Mouse (Mus musculus) G1E (cell line): ENCODE data around the gene Dennd1a. TPM values are rescaled to one million over a fixed set of nuclear protein-coding genes. Genes with fewer than 3 reads are reported as not detected.

Source experiments
- ATAC-seq: 2 replicates; pipeline ENCODE4 v1.8.0; 2016; ENCODE audit warnings: mild to moderate bottlenecking; ENCODE audit not compliant: insufficient number of reproducible peaks, poor library complexity, low FRiP score, severe bottlenecking; ENCODE audit errors: extremely low read depth
- DNase-seq: peaks from one replicate; pipeline ENCODE4 v3.0.0; 2012; ENCODE audit warnings: low spot score
- H3K27me3 ChIP-seq: 2 replicates; pipeline ENCODE4 v1.6.1; 2012; ENCODE audit warnings: mild to moderate bottlenecking, low read length, inconsistent platforms; ENCODE audit not compliant: insufficient read depth
- H3K36me3 ChIP-seq: replicated peaks from 2 replicates; pipeline ENCODE3; 2012; ENCODE audit warnings: mild to moderate bottlenecking, inconsistent platforms
- H3K4me1 ChIP-seq: 2 replicates; pipeline ENCODE4 v1.6.1; 2012; ENCODE audit warnings: low read depth, low read length, inconsistent platforms, mixed read lengths; ENCODE audit not compliant: insufficient read depth
- H3K4me3 ChIP-seq: 2 replicates; pipeline ENCODE4 v1.5.1; 2012; ENCODE audit warnings: low read depth, mild to moderate bottlenecking, inconsistent platforms, low read length, moderate library complexity, mixed read lengths
- H3K9me3 ChIP-seq: replicated peaks from 2 replicates; pipeline ENCODE4 v1.6.1; 2012; ENCODE audit warnings: inconsistent platforms
- CTCF ChIP-seq: IDR thresholded peaks from 2 replicates; pipeline ENCODE4 v1.5.1; 2012; ENCODE audit warnings: low read depth, low read length, inconsistent platforms, mixed read lengths
- GATA1 ChIP-seq: IDR thresholded peaks from 2 replicates; pipeline ENCODE4 v1.6.1; 2012; ENCODE audit warnings: borderline replicate concordance, low read length, inconsistent platforms, mixed read lengths
- GATA2 ChIP-seq: IDR thresholded peaks from 2 replicates; pipeline ENCODE4 v1.6.1; 2012; ENCODE audit warnings: low read depth, low read length, inconsistent platforms, borderline replicate concordance
- POLR2AphosphoS5 ChIP-seq: IDR thresholded peaks from 2 replicates; pipeline ENCODE4 v1.6.1; 2012; ENCODE audit warnings: low read depth, low read length, inconsistent platforms; ENCODE audit not compliant: insufficient replicate concordance
- TAL1 ChIP-seq: conservative IDR thresholded peaks from 2 replicates; pipeline ENCODE4 v1.6.1; 2012; ENCODE audit warnings: low read depth, low read length, inconsistent platforms, mixed read lengths
- polyA plus RNA-seq: library from polyadenylated mRNA; stranded (reverse); fragments of >175 nt; gene quantifications from 2 replicates; pipeline ENCODE4 v1.2.3, GENCODE M21; 2012
- total RNA-seq, 2 experiments: library from RNA; stranded (forward) in 1 of 2; stranded (reverse) in 1 of 2; fragments of 200-1000 nt in 1 of 2; fragments of >200 nt in 1 of 2; fragmentation: Nextera tagmentation in 1 of 2; gene quantifications; 2 replicates each; pipeline ENCODE4 v1.2.3; 2014 to 2017

The Dennd1a gene
- total and polyA plus RNA-seq, 3 experiments = 25.5 to 78.7 (median 71.0) TPM

DNA sequence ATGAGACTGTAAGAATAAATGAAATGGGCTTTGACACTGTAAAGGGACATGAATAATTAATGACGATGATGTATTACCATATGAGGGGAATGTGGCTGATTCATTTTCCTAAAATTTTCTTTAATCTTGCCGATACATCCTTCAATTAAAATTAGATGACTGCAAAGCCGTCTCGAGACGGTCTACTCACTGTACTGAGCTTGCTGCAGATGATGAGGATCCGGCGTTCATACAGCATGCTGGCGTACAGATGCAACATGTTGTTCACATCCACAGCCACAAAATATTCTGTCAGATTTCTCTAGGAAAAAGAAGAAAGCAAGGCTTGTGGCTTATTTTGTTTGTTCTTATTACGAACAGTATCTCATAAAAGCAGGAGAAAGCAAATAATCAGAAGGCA lies 266.0 kb downstream of the Dennd1a start:
- peaks cover 20% of the 10 kb centered on the region for H3K4me1 ChIP-seq
- H3K36me3 ChIP-seq = peaks cover 32% of the 10 kb centered on the region
- no peaks in the 10 kb centered on the region for H3K27me3 ChIP-seq
- TF ChIP-seq GATA1 (no peak), TAL1 (no peak), POLR2AphosphoS5 (no peak), CTCF (no peak)
- H3K9me3 ChIP-seq = no peaks in the 10 kb centered on the region
- DNase-seq (no peak), ATAC-seq (no peak)
- H3K4me3 ChIP-seq = no peak overlapping the region

DNA sequence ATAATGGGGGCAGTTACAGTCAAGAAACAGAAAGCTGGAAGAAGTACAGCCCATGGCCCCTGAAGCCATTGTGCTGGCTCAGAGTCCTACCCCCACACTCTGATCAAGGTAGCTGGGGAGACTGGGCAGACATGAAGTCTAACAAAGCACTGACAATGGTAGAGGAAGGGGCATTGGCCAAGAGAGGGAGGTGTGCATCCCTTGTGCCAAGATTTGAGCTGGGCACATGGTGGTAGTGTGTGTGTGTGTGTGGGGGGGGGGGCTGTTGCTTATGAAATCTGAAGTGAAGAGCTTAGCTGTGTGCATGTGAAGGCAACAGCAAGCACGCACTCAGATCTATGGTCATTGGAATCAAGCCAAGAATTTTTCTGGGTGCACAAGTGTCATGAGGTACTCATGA lies 272.5 kb downstream of the Dennd1a start:
- no peak for TF ChIP-seq POLR2AphosphoS5
- no peak for TF ChIP-seq GATA2
- TF ChIP-seq CTCF = no peak
- TF ChIP-seq TAL1 = no peak
- TF ChIP-seq GATA1 = no peak
- DNase-seq (no peak), ATAC-seq (no peak)

DNA sequence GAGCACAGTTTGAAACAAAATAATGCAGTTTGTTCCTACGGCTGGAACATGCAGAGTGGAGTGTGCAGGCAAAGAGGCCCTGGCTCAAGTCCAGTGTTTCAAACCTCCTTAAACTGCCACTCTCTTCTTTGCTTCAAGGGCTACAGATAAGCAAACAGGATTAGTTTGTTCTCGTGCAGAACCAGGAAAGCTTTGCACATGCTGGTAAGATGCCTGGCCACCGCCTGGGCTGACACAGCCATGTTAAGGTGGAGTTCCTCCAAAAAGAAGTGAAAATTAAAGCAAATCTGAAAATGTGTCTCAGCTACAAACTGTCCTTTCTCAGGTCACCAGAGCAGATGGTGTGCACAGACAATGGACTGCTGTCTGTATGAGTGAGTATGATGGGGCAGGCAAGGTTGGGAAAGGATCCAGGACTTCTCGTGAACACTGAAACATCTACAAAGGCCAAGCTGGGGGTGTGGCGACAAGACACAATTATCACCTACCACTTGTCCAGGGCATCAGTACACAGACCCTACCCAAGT lies 273.3 kb downstream of the Dennd1a start:
- ATAC-seq (no peak), DNase-seq (no peak)
- H3K4me3 ChIP-seq = no peak overlapping the region
- no peaks in the 10 kb centered on the region for H3K9me3 ChIP-seq
- peaks cover 4% of the 10 kb centered on the region; the same call in 1 of the 2 replicates for H3K4me1 ChIP-seq
- peaks cover 34% of the 10 kb centered on the region for H3K36me3 ChIP-seq
- no peak for TF ChIP-seq GATA1
- TF ChIP-seq TAL1 = no peak
- TF ChIP-seq GATA2 = no peak
- TF ChIP-seq CTCF = no peak
- TF ChIP-seq POLR2AphosphoS5 = no peak
- H3K27me3 ChIP-seq = no peaks in the 10 kb centered on the region

More for the DNA sequence above, 272.5 kb downstream of the Dennd1a start:
- peaks cover 30% of the 10 kb centered on the region for H3K36me3 ChIP-seq
- no peaks in the 10 kb centered on the region for H3K27me3 ChIP-seq
- H3K4me3 ChIP-seq = no peak overlapping the region
- peaks cover 4% of the 10 kb centered on the region; the same call in 1 of the 2 replicates for H3K4me1 ChIP-seq
- H3K9me3 ChIP-seq = no peaks in the 10 kb centered on the region

DNA sequence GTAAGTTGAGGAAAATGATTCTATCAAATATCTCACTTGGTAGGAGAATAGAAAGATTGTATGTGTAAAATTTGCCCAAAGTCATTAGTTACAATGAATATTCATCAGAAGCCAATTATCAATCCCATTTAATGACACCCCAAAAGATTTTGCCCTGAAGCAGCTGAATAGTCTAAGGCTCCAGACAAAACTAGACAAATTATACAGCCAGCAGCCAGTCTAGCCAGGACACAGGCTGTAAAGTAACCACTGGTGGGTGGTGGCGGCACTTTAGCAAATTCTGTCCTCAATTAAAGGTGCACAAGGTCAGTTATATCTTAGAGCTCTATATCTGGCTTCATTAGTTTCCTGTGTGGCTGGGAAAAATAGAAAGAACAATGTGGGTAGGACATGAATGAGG lies 280.0 kb downstream of the Dennd1a start:
- TF ChIP-seq CTCF = no peak
- TF ChIP-seq POLR2AphosphoS5 = no peak
- no peak for TF ChIP-seq GATA1
- no peak for TF ChIP-seq GATA2
- no peak for TF ChIP-seq TAL1
- Histone ChIP-seq H3K27me3 (no peaks in the 10 kb centered on the region), H3K36me3 (peaks cover 41% of the 10 kb centered on the region), H3K4me3 (no peak overlapping the region), H3K9me3 (no peaks in the 10 kb centered on the region), H3K4me1 (peaks cover 4% of the 10 kb centered on the region; the same call in 1 of the 2 replicates)
- DNase-seq (no peak), ATAC-seq (no peak)

DNA sequence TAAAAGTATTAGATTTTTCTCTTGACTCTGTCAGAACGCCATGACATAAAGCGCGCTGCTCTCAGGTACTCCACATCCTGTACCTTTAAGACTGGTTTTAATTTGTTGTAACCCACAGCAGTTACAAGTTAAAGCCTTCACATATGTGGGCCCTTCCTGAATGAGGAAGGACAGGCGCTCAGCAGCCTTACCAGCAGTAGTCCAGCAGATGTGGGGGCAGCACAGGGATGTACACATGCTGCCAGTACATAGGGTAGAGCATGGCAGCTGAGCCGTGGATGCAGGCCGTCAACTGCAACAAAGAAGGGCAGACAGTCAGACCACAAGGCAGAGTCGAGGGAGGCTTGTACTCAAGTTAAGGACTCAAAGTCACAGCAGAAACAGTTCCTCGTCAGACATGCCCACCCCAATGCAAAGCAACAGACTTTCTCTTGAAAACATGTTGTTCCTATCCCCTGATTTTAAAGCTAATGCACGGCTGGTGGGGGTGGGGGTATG lies 284.0 kb downstream of the Dennd1a start:
- TF ChIP-seq GATA1 = no peak
- no peak for TF ChIP-seq TAL1
- TF ChIP-seq POLR2AphosphoS5 = no peak
- peaks cover 4% of the 10 kb centered on the region; the same call in 1 of the 2 replicates for H3K4me1 ChIP-seq
- H3K4me3 ChIP-seq = no peak overlapping the region
- no peaks in the 10 kb centered on the region for H3K9me3 ChIP-seq
- DNase-seq (no peak), ATAC-seq (no peak)
- peaks cover 48% of the 10 kb centered on the region for H3K36me3 ChIP-seq
- H3K27me3 ChIP-seq = no peaks in the 10 kb centered on the region

DNA sequence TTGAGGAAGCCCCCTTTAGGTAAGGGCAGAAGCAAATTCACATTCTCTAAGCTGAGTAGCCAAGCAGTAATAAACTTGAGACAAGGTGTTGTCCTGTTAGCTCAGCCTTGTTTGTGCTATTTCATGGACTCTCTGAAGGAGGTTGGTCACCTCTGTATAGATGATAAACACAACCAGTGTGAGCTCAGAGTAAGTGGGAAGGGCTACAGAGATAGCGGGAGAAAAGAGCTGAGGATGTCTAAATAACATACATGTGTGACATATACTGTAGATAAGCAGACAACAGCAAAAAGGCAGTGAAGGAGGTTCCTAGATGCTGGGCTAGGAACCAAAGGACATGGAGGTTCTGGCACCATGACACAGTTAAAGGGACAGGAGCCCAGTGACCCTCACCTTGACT lies 286.2 kb downstream of the Dennd1a start:
- H3K36me3 ChIP-seq = peaks cover 55% of the 10 kb centered on the region
- peaks cover 4% of the 10 kb centered on the region; the same call in 1 of the 2 replicates for H3K4me1 ChIP-seq
- no peaks in the 10 kb centered on the region for H3K9me3 ChIP-seq
- no peaks in the 10 kb centered on the region for H3K27me3 ChIP-seq
- DNase-seq (no peak), ATAC-seq (no peak)
- H3K4me3 ChIP-seq = no peak overlapping the region
- no peak for TF ChIP-seq GATA1
- no peak for TF ChIP-seq TAL1
- TF ChIP-seq GATA2 = no peak
- no peak for TF ChIP-seq POLR2AphosphoS5
- TF ChIP-seq CTCF = no peak
